In the genomic region with DNA sequence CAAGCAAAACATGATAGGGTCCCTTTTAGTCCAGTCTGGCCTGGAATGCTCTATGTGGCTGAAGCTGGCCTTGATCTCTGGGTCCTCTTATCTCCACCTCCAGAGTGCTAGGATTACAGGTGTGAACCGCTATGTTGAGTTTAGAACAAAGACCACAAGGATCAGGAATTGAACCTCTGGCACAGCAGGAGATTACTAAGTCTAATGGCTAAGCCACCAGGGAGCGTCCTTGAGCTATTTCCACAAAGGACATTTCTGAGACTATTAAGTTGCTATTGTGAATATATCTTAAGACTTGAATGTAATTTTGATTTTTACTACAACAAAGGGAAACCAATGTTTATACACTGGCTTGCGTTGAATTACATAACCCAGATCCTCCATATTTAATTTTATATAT, we compare ENCODE assay signal across 9 mouse cellular contexts. TPM values are rescaled to one million over a fixed set of nuclear protein-coding genes. Genes with fewer than 3 reads are reported as not detected.
A peak's percentile ranks its signal among the peaks of the same experiment; 100 is the strongest.
DNase-seq lines count a peak whose midpoint lies in the region; ATAC-seq lines count a peak whose summit lies in the region.
"Had no signal": no experiment of that assay in that cellular context is flagged by ENCODE, and none has a peak within 500 bp of the region (broad histone marks: within the 10 kb centered on the region; RNA-seq: fewer than 3 reads in every experiment).

No protein-coding gene starts in this region.

- no peak overlapping the region for H3K4me2 ChIP-seq in hindbrain, embryonic 11.5 days (replicated peaks; ENCODE audit: low read depth, low read length)
- H3K4me2 ChIP-seq in hindbrain, embryonic 16.5 days (ENCODE audit: low read length), result no peak overlapping the region
- H3K4me2 ChIP-seq in midbrain, embryonic 16.5 days (ENCODE audit: low read length), result no peak overlapping the region
- H3K4me2 ChIP-seq: limb, embryonic 13.5 days had no signal

- no peak overlapping the region for H3K9ac ChIP-seq in hindbrain, embryonic 11.5 days (ENCODE audit: low read depth, low read length)
- no peak overlapping the region for H3K9ac ChIP-seq in hindbrain, embryonic 16.5 days (ENCODE audit: low read depth, low read length)
- no peak overlapping the region for H3K9ac ChIP-seq in midbrain, embryonic 16.5 days (ENCODE audit: low read depth, low read length)
- H3K9ac ChIP-seq: limb, embryonic 13.5 days had no signal

- H3K27ac ChIP-seq in hindbrain, embryonic 11.5 days (ENCODE audit: low read depth, low read length), result no peak overlapping the region
- no peak overlapping the region for H3K27ac ChIP-seq in hindbrain, embryonic 16.5 days (ENCODE audit: low read depth, low read length)
- H3K27ac ChIP-seq in midbrain, embryonic 16.5 days (ENCODE audit: low read length), result no peak overlapping the region
- H3K27ac ChIP-seq: limb, embryonic 13.5 days had no signal

- H3K4me1 ChIP-seq in hindbrain, embryonic 11.5 days (replicated peaks; ENCODE audit: control insufficient read depth, insufficient read depth, low read length), result no peaks in the 10 kb centered on the region
- H3K4me1 ChIP-seq in hindbrain, embryonic 16.5 days (ENCODE audit: control insufficient read depth, insufficient read depth, low read depth, low read length), result no peaks in the 10 kb centered on the region
- no peaks in the 10 kb centered on the region for H3K4me1 ChIP-seq in midbrain, embryonic 16.5 days (ENCODE audit: control insufficient read depth, insufficient read depth, low read length)
- H3K4me1 ChIP-seq: limb, embryonic 13.5 days had no signal

- H3K4me3 ChIP-seq in hindbrain, embryonic 11.5 days (ENCODE audit: low read depth, low read length), result no peak overlapping the region
- no peak overlapping the region for H3K4me3 ChIP-seq in hindbrain, embryonic 16.5 days (ENCODE audit: low read length)
- no peak overlapping the region for H3K4me3 ChIP-seq in midbrain, embryonic 16.5 days (ENCODE audit: low read depth, low read length)
- H3K4me3 ChIP-seq: limb, embryonic 13.5 days had no signal

- H3K9me3 ChIP-seq in hindbrain, embryonic 11.5 days (ENCODE audit: control insufficient read depth, low read length), result no peaks in the 10 kb centered on the region
- no peaks in the 10 kb centered on the region for H3K9me3 ChIP-seq in hindbrain, embryonic 16.5 days (ENCODE audit: control insufficient read depth, low read length)
- no peaks in the 10 kb centered on the region for H3K9me3 ChIP-seq in midbrain, embryonic 16.5 days (replicated peaks; ENCODE audit: control insufficient read depth, low read length, poor library complexity, severe bottlenecking)
- H3K9me3 ChIP-seq: limb, embryonic 13.5 days had no signal

- 61% methylated on average over 3 of the region's 3 CpGs for WGBS in hindbrain, embryonic 11.5 days
- WGBS in hindbrain, embryonic 16.5 days, result 56% methylated on average over 3 of the region's 3 CpGs
- 47% methylated on average over 3 of the region's 3 CpGs for WGBS in midbrain, embryonic 16.5 days

- no peaks in the 10 kb centered on the region for H3K27me3 ChIP-seq in hindbrain, embryonic 11.5 days (ENCODE audit: control insufficient read depth, insufficient read depth, low read length)
- H3K27me3 ChIP-seq in hindbrain, embryonic 16.5 days (replicated peaks; ENCODE audit: control insufficient read depth, insufficient read depth, low read length), result no peaks in the 10 kb centered on the region
- H3K27me3 ChIP-seq in midbrain, embryonic 16.5 days (ENCODE audit: control insufficient read depth, insufficient read depth, low read depth, low read length), result no peaks in the 10 kb centered on the region
- H3K27me3 ChIP-seq: limb, embryonic 13.5 days had no signal

- H3K36me3 ChIP-seq in hindbrain, embryonic 11.5 days (ENCODE audit: control insufficient read depth, insufficient read depth, low read length), result no peaks in the 10 kb centered on the region
- no peaks in the 10 kb centered on the region for H3K36me3 ChIP-seq in hindbrain, embryonic 16.5 days (ENCODE audit: control insufficient read depth, insufficient read depth, low read length)
- no peaks in the 10 kb centered on the region for H3K36me3 ChIP-seq in midbrain, embryonic 16.5 days (ENCODE audit: control insufficient read depth, insufficient read depth, low read length)
- H3K36me3 ChIP-seq: limb, embryonic 13.5 days had no signal

- DNase-seq in hindbrain, embryonic 11.5 days (ENCODE audit: low spot score), result peak; percentile 10
- DNase-seq in thymus, postnatal 4 days, result peak; percentile 28
- no peak for DNase-seq in thymus, postnatal 36 days
- DNase-seq in heart, postnatal 14 days, result peak; percentile 55 to 60
- peak; percentile 41 for DNase-seq in retina, embryonic 14.5 days (ENCODE audit: low spot score)
- DNase-seq in cerebellum, adult 11 months, result no peak

- ATAC-seq in hindbrain, embryonic 11.5 days (ENCODE audit: low FRiP score), result no peak
- no peak for ATAC-seq in hindbrain, embryonic 16.5 days
- ATAC-seq in midbrain, embryonic 16.5 days, result no peak

- intact Hi-C loops in heart, postnatal 14 days (cut with DNase I), result loop anchor here (2.0 to 10.0 kb wide), 3 partner anchors 85 to 432 kb away; partner anchors contain the start of gene Vstm4

RNA-seq across cellular contexts. Expression of gene Tmem273, which starts 13.0 kb away (rescaled TPM):
- polyA plus RNA-seq in hindbrain, embryonic 11.5 days (2014; fragmentation: Nextera tagmentation; extraction: Ambion mirVana), result 0.71 and 0.86 TPM in 2 replicates
- 0.41 and 0.66 TPM in 2 replicates for polyA plus RNA-seq in hindbrain, embryonic 16.5 days (2015; fragmentation: Nextera tagmentation; extraction: Ambion mirVana)
- total RNA-seq in heart, postnatal 14 days (2021), result 1 to 10 TPM; 1.6 to 2.0 TPM
- polyA plus RNA-seq in midbrain, embryonic 16.5 days (2015; fragmentation: Nextera tagmentation; extraction: Ambion mirVana), result 0.69 and 0.73 TPM in 2 replicates

Comparison
In these comparisons a context has a peak if more than half of its experiments do, and no peak if none do; other contexts are left out.
1. DNase-seq: peak in hindbrain, embryonic 11.5 days (single experiment), thymus, postnatal 4 days (single experiment), heart, postnatal 14 days (2 of 2) and retina, embryonic 14.5 days (single experiment); none in thymus, postnatal 36 days (0 of 2) and cerebellum, adult 11 months (single experiment).